Mouse (Mus musculus) midbrain, embryonic 15.5 days (tissue): ENCODE measurements at regions not wholly inside any gene's neighbourhood (a gene's known extent, or its start where the extent isn't known, plus 50 kb on each side); places are given as distances from the start of the nearest gene placed in this dataset.

Experiments used
- ATAC-seq: fragments of 200-750 bp; cut with Nextera tagmentation; replicated peaks from 2 replicates; pipeline ENCODE4 v1.8.0; 2017; ENCODE audit warnings: moderate TSS enrichment
- H3K27ac ChIP-seq: fragments of 300-500 bp; sonication (generic); 2 replicates; pipeline ENCODE4 v1.5.1; 2015; ENCODE audit warnings: mild to moderate bottlenecking, inconsistent platforms
- H3K27me3 ChIP-seq: fragments of 300-500 bp; sonication (generic); replicated peaks from 2 replicates; pipeline ENCODE4 v1.6.1; 2015; ENCODE audit warnings: inconsistent platforms
- H3K36me3 ChIP-seq: fragments of 300-500 bp; sonication (generic); replicated peaks from 2 replicates; pipeline ENCODE4 v1.6.1; 2015; ENCODE audit warnings: inconsistent platforms
- H3K4me1 ChIP-seq: fragments of 300-500 bp; sonication (generic); 2 replicates; pipeline ENCODE4 v1.6.1; 2015; ENCODE audit warnings: inconsistent platforms
- H3K4me2 ChIP-seq: fragments of 300-500 bp; sonication (generic); 2 replicates; pipeline ENCODE4 v1.6.1; 2015; ENCODE audit warnings: inconsistent platforms, mild to moderate bottlenecking, moderate library complexity
- H3K4me3 ChIP-seq: fragments of 300-500 bp; sonication (generic); 2 replicates; pipeline ENCODE4 v1.5.1; 2015; ENCODE audit warnings: mild to moderate bottlenecking, inconsistent platforms
- H3K9ac ChIP-seq: fragments of 300-500 bp; sonication (generic); 2 replicates; pipeline ENCODE4 v1.6.1; 2015; ENCODE audit warnings: mild to moderate bottlenecking, inconsistent platforms
- H3K9me3 ChIP-seq: fragments of 300-500 bp; sonication (generic); 2 replicates; pipeline ENCODE4 v1.6.1; 2016; ENCODE audit warnings: inconsistent platforms
- WGBS: fragments of 180-500 bp; shearing (Covaris S2); methylation state at CpG from one replicate; pipeline ENCODE4 v1.1.7; 2015; ENCODE audit warnings: mixed read lengths; 5-methylcytosine and 5-hydroxymethylcytosine counted together

DNA sequence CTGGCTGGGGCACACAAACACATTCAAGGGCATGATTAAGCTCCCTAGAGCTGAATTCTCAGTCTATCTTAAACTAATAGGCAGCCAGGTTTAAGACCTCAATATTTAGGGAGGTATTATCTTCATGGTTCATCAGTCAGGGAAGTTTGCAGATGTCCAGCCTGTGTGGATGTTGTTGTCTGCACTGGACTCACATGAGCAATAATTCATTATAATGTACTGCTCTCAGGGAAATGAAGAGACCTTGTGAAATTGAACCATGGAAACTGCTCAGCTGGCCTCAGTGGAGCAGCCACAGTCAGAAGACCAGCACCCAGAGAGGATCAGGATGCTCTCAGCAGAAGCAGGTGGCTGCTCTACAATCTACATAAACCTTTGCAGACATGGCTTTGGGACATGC is 415.3 kb upstream of the Sox11 start:
- no peak for ATAC-seq
- Histone ChIP-seq H3K36me3 (no peaks in the 10 kb centered on the region), H3K4me2 (no peak overlapping the region), H3K27me3 (no peaks in the 10 kb centered on the region), H3K27ac (no peak overlapping the region), H3K4me1 (no peaks in the 10 kb centered on the region), H3K4me3 (no peak overlapping the region), H3K9ac (no peak overlapping the region), H3K9me3 (no peaks in the 10 kb centered on the region)

DNA sequence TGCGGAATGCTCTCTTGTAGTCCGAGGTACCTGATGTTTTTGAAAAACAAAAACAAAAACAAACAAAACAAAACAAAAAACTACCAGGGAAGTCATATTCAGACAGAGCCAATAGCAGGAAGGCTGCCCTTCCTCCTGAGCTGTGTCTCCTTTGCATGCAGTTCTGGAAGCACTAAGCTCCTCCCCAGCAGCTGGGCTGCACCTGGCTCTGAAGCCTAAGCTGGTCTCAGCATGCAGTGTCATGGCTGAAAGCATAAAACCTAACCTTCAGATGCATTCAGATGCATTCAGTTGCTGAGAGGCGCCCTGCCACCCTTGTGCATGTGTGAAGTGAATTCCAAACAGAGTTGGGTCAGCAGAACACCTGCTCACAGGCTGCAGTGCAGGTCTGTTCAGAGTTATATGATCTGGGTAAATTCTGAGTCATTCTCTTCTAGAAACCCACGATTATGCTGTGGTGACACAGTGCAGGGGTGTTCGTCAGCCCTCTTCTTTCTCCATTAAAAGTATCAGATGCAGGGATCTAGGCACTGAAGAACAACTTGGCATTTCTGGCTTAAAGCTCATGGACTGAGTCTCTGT is 382.3 kb upstream of the Sox11 start:
- WGBS, result 55% methylated on average over 5 of the region's 5 CpGs
- no peaks in the 10 kb centered on the region for H3K27me3 ChIP-seq
- no peak for ATAC-seq

DNA sequence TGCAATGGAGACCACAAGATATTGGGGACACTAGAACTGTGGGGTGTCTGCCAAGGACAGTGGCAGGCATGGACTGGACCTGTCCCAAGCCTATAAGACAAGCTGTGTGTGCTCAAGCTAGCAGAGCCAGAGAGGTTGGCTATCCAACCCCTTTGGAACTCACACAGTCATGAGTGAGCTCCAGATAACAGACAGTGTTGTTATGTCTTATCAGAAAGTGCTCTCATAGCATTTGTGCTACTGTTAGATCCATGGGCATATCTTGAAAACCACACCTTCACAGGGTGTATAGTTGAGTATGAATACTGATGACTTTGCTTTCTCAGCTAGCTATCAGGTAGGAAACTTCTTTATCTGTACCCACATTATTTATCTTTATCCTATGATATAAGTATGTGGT is 338.1 kb upstream of the Sox11 start:
- Histone ChIP-seq H3K4me2 (no peak overlapping the region), H3K4me3 (no peak overlapping the region), H3K9ac (no peak overlapping the region), H3K27me3 (no peaks in the 10 kb centered on the region), H3K4me1 (no peaks in the 10 kb centered on the region), H3K27ac (no peak overlapping the region), H3K9me3 (no peaks in the 10 kb centered on the region), H3K36me3 (no peaks in the 10 kb centered on the region)
- no peak for ATAC-seq

More for the DNA sequence above, 382.3 kb upstream of the Sox11 start:
- H3K9ac ChIP-seq, result no peak overlapping the region
- no peak overlapping the region for H3K4me2 ChIP-seq
- H3K4me3 ChIP-seq, result no peak overlapping the region
- H3K9me3 ChIP-seq, result no peaks in the 10 kb centered on the region
- H3K36me3 ChIP-seq, result no peaks in the 10 kb centered on the region
- H3K4me1 ChIP-seq, result no peaks in the 10 kb centered on the region
- no peak overlapping the region for H3K27ac ChIP-seq

DNA sequence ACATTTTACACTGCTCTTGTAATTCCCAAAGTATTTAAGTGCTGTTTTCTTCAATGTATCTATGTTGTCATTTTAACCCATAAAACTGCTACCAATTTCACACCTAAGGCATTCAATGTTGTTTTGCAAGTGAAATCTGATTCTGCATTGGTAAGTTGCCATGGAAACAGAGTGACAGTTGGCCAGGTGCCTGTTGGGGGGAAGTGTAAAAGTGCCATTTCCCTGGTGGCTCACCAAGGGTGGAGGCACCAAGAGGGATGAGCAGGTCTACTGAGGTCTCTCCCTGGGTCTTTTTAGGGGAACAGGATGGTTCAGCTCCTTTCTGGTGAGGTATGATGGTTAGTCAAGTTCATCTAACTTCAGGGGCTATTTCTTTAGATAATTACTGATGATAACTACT is 331.0 kb upstream of the Sox11 start:
- Histone ChIP-seq H3K27ac (no peak overlapping the region), H3K4me2 (no peak overlapping the region), H3K9ac (no peak overlapping the region)

DNA sequence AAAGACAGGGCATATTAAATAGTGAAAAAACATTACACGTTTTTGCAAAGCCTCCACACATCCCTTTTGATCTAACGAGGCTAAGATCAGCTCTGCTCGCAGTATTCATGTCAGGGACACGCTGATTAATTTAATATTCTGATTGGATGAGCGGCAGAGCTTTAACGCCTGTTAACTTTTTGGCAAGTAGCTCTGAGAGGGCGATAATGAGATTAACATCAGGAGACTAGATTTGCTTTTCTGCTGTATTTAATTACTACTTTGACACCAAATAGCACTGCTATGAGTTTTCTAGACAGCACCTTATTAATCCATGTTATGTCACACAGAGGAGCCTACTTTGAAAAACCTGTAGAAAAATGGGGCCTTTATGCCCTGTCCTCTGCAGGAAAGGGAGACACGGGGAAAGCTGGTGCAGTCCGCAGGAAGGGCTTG is 328.3 kb upstream of the Sox11 start:
- Histone ChIP-seq H3K9me3 (no peaks in the 10 kb centered on the region), H3K4me1 (peaks cover 21% of the 10 kb centered on the region), H3K4me2 (peak overlapping the region; percentile 31), H3K36me3 (no peaks in the 10 kb centered on the region), H3K4me3 (no peak overlapping the region), H3K9ac (no peak overlapping the region), H3K27ac (peak overlapping the region; percentile 64; the same call in 1 of the 2 replicates), H3K27me3 (no peaks in the 10 kb centered on the region)
- WGBS, result 12% methylated on average over 9 of the region's 9 CpGs
- ATAC-seq, result peak; percentile 63

More for the DNA sequence above, 331.0 kb upstream of the Sox11 start:
- Histone ChIP-seq H3K27me3 (no peaks in the 10 kb centered on the region), H3K4me1 (peaks cover 21% of the 10 kb centered on the region), H3K4me3 (no peak overlapping the region), H3K36me3 (no peaks in the 10 kb centered on the region), H3K9me3 (no peaks in the 10 kb centered on the region)
- no peak for ATAC-seq

DNA sequence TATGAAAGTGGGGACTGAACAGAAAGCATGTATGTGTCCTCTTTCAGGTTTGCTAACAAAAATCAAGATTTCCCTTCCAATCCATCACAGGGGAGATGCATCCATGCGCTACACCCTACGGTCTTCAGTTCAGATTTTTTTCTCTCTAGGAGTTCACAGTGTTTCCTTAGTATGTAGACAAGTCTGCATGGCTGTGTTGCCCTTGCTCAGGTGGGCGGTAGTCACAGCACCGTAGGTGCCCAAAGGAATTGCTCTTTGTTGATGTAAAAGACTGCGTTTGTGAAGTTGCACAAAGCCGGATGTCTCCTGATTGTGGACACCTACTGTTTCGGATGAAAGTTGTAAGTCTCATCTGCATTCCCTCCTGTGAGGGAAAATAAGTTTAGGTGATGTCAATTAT is 327.8 kb upstream of the Sox11 start:
- peak overlapping the region; percentile 31 for H3K4me2 ChIP-seq

DNA sequence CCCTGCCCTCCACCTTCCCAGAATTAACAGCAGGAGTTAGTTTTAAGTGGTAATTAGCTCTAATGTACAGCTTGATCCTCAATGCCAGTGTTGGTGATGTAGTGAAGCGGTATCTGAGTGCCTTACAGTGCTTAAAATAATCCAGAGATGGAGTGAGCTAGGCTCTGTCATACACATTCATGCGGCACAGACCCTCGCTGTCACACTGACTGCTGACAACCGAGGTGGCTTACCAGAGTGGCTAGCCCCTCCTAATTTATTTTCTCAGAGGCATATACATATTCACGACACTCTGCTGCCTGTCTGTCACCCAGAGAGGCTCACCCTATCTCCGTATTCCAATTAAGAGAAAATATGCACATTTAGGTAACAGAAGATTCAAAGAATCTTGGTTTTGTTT is 327.2 kb upstream of the Sox11 start:
- 0 out of 2 replicates have a peak overlapping the region, but pooled peaks have one; percentile 41 for H3K27ac ChIP-seq
- 27% methylated on average over 6 of the region's 6 CpGs for WGBS
- H3K4me1 ChIP-seq, result peaks cover 21% of the 10 kb centered on the region
- no peaks in the 10 kb centered on the region for H3K9me3 ChIP-seq
- peak; percentile 62 for ATAC-seq
- H3K27me3 ChIP-seq, result no peaks in the 10 kb centered on the region
- no peak overlapping the region for H3K4me3 ChIP-seq
- no peak overlapping the region for H3K9ac ChIP-seq
- H3K4me2 ChIP-seq, result no peak overlapping the region
- H3K36me3 ChIP-seq, result no peaks in the 10 kb centered on the region

More for the DNA sequence above, 327.8 kb upstream of the Sox11 start:
- Histone ChIP-seq H3K9me3 (no peaks in the 10 kb centered on the region), H3K9ac (no peak overlapping the region), H3K4me1 (peaks cover 21% of the 10 kb centered on the region), H3K4me3 (no peak overlapping the region), H3K27ac (peak overlapping the region; percentile 64), H3K27me3 (no peaks in the 10 kb centered on the region), H3K36me3 (no peaks in the 10 kb centered on the region)
- WGBS, result 32% methylated on average over 7 of the region's 7 CpGs
- peak; percentile 62 for ATAC-seq

DNA sequence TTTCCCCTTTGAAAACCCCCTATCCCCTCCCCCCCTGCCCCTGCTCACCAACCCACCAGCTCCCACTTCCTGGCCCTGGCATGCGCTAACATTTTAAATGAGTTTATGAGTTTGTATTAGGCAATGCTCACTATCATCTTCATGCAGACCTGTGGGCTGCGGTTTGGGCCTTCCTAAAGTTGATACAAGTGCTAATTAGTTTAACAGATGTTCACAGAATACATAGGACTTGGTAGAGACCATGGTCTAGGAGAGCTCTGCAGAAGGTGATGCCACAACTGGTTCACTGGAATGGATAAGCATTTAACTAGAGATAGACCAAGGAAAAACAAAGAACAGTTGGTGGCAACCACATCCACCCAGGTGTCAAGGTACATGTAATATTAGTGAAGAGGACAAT is 324.1 kb upstream of the Sox11 start:
- ATAC-seq, result no peak
- Histone ChIP-seq H3K4me1 (peaks cover 21% of the 10 kb centered on the region), H3K4me2 (no peak overlapping the region), H3K9me3 (no peaks in the 10 kb centered on the region), H3K9ac (no peak overlapping the region), H3K36me3 (no peaks in the 10 kb centered on the region), H3K4me3 (no peak overlapping the region), H3K27me3 (no peaks in the 10 kb centered on the region), H3K27ac (no peak overlapping the region)
- 87% methylated on average over 2 of the region's 2 CpGs for WGBS

DNA sequence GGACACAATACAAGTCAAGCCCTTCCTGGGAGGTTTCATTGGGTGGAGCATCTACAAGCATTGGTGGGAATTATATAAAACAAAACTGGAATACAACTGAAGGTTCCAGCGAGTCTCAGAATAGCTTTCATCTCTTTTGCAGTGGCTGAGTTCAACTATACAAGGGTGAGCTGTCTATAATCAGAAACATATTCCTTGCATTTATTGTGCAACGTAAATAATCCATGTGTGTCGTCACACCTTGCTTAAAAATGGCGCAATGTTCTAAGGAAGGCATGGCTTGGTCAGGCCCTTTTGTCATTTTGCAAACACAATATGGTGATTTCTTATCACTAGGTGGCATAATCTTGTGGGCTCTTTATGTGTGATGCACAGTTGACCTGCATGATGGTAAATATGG is 320.8 kb upstream of the Sox11 start:
- no peak for ATAC-seq
- 92% methylated on average over 4 of the region's 4 CpGs for whole genome bisulfite sequencing

DNA sequence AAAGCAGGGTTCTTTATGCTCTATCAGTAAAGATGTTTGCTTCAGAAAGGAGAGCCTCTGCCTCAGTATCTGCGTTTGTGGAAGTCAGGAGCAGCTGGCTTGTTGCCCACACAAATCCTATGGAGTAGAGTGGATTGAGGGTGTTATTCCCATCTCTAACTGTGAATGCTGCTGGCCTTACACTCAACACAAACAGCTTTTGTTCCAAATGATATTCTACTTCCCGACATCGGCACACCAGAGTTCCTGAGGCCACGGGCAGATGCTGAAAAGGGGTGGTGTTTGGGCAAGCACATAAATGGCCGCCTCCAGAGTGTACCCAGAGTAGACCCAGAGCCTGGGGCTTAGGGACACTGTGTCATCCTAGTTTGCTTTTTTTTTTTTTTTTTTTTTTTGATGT is 320.3 kb upstream of the Sox11 start:
- Histone ChIP-seq H3K36me3 (no peaks in the 10 kb centered on the region), H3K27me3 (no peaks in the 10 kb centered on the region), H3K4me2 (no peak overlapping the region), H3K27ac (no peak overlapping the region), H3K9ac (no peak overlapping the region), H3K4me1 (peaks cover 3% of the 10 kb centered on the region; the same call in 1 of the 2 replicates), H3K9me3 (no peaks in the 10 kb centered on the region), H3K4me3 (no peak overlapping the region)
- 86% methylated on average over 5 of the region's 5 CpGs for WGBS
- ATAC-seq, result no peak

More for the DNA sequence above, 320.8 kb upstream of the Sox11 start:
- no peak overlapping the region for H3K27ac ChIP-seq
- no peaks in the 10 kb centered on the region; the same call in 1 of the 2 replicates for H3K4me1 ChIP-seq
- no peak overlapping the region for H3K4me2 ChIP-seq
- no peaks in the 10 kb centered on the region for H3K27me3 ChIP-seq
- no peaks in the 10 kb centered on the region for H3K36me3 ChIP-seq
- H3K9me3 ChIP-seq, result no peaks in the 10 kb centered on the region
- H3K9ac ChIP-seq, result no peak overlapping the region
- no peak overlapping the region for H3K4me3 ChIP-seq

DNA sequence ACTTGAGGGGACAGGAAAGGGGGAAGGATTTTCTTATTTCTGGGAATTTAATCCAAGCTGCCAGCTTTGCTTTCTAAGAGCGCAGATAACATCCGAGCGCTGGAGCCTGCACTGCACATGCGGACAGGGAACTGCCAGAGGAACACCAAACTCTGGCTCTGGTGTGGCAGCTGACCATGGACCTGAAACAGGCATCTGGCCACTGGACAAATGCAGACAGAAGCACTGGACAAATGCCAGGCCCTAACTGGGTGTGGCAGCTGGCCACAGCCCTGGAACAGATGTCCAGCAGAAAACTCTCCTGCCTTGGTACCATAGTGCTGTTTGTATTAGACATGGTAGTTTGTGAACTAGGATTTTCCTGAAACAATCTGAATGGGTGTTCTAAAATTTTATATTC is 315.2 kb upstream of the Sox11 start:
- Histone ChIP-seq H3K36me3 (no peaks in the 10 kb centered on the region), H3K9me3 (no peaks in the 10 kb centered on the region), H3K27ac (no peak overlapping the region), H3K9ac (no peak overlapping the region), H3K27me3 (no peaks in the 10 kb centered on the region), H3K4me2 (no peak overlapping the region), H3K4me3 (no peak overlapping the region), H3K4me1 (peaks cover 5% of the 10 kb centered on the region; the same call in 1 of the 2 replicates)
- no peak for ATAC-seq
- WGBS, result 65% methylated on average over 4 of the region's 4 CpGs

DNA sequence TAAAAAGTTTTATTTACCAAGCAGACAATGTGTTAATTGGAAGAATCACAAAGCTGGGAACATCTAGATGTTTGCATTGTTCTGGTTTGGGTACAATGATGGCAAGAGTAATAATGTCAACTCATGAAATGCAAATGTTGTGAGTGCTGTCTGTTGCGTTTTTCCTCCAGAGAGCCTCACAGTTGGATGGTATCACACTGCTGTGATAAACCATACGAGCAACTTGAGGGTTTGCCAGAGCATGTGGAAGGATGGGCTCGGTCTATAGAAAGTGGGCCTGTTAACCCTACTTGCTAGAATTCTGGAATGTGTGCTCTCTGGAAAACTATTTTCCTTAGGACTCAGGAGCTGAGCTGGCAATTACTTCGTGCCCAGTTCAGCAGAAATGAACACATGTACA is 311.2 kb upstream of the Sox11 start:
- Histone ChIP-seq H3K27me3 (no peaks in the 10 kb centered on the region), H3K9me3 (no peaks in the 10 kb centered on the region), H3K9ac (no peak overlapping the region), H3K4me3 (no peak overlapping the region), H3K36me3 (no peaks in the 10 kb centered on the region), H3K4me1 (0 out of 2 replicates have a peak, but pooled peaks cover 5% of the 10 kb centered on the region), H3K27ac (no peak overlapping the region), H3K4me2 (no peak overlapping the region)
- no peak for ATAC-seq
- WGBS, result 79% methylated on average over 4 of the region's 4 CpGs

DNA sequence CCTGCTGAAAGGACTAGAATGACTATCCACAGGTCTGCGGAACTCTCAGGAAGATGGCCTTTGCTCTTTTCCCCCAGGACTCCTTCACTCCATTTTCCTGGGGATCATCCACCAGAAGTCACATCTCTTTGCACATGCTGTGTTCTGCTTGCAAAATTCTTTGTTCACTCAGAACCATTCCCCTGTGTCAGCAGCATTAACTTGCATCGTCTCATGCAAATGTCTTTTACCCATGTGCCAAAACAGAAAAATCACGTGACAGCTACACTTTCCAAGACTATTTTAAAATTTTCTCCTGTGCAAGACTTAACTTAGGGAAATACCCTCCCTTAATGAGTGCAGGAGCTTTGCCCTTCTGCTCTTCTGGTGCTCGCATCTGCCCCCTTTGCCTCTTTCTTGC is 306.2 kb upstream of the Sox11 start:
- no peaks in the 10 kb centered on the region for H3K36me3 ChIP-seq
- no peak overlapping the region for H3K27ac ChIP-seq
- ATAC-seq, result no peak
- no peaks in the 10 kb centered on the region for H3K27me3 ChIP-seq
- H3K9me3 ChIP-seq, result no peaks in the 10 kb centered on the region
- H3K9ac ChIP-seq, result no peak overlapping the region
- no peak overlapping the region for H3K4me2 ChIP-seq
- WGBS, result 67% methylated on average over 4 of the region's 4 CpGs
- H3K4me1 ChIP-seq, result no peaks in the 10 kb centered on the region
- no peak overlapping the region for H3K4me3 ChIP-seq
